Mouse (Mus musculus): ENCODE measurements at regions not wholly inside any gene's neighbourhood (a gene's known extent, or its start where the extent isn't known, plus 50 kb on each side); places are given as distances from the start of the nearest gene placed in this dataset.
A peak's percentile ranks its signal among the peaks of the same experiment; 100 is the strongest.
"Not testable (repeated sequence)": the region's sequence is repeated elsewhere in the genome, so short reads cannot be mapped to it uniquely, and the experiment has no call there.

DNA sequence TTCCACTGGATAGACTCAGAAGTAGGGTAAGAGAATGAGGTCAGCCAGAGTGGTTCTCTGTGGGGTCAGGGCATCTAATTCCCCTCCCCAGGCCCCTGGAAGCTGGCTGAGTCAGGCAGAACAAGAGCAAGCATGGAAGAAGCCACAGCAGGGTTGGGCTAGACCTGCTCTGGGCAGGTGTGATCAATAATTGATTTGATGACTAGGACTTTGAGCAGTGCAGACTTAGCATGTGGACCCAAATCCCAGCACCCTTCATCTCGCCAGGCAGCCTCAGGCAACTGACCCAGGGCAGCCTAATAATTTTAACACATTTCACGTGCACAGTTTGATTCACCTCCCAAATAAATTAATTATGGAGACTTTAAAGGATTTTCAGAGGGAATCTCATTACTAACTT, 67.2 kb downstream of the Qdpr start:
- ATAC-seq (replicated peaks in 1 of 2; ENCODE audit: insufficient read depth in 1 of 2, low FRiP score in 2 of 2, low TSS enrichment in 1 of 2, low read depth in 1 of 2, poor library complexity in 2 of 2, severe bottlenecking in 2 of 2), result no peak

DNA sequence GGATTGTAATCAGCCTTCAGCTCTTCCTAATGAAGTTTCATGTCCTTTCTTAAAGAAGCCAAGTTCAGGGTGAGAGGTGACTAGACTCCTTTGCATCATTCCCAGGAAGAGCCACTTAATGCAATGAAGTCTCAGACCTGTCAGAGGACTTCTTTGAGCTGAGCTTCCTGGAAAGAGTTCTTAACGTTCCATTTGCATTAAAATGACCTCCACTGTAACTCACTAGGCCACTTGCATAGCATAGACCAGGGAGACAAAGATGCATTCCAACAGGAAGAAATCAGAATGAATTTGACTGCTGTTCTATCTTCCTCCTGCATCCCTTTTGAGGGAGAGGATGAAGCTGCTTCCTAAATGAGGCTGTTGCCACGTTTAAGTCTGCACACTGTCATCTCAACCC, 71.5 kb downstream of the Qdpr start:
- no peak for ATAC-seq (replicated peaks in 1 of 2; ENCODE audit: insufficient read depth in 1 of 2, low FRiP score in 2 of 2, low TSS enrichment in 1 of 2, low read depth in 1 of 2, poor library complexity in 2 of 2, severe bottlenecking in 2 of 2)

DNA sequence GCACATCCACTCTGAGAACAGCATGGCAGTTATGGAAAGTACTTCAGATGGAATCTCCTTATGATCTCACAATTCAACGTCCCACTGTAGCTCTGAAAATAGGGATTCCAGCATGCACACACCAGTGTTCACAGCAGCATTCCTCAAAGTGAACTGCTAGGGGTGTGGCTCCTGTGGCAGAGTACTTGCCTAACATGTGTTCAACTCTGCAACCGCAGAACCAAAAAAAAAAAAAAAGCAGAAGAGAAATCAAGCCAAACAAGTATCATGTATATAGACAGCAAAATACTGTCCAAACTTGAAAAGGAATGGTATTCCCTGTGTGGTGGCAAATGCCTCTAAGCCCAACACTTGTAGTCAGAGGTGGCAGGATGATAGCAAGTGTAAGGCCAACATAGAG, 77.0 kb downstream of the Qdpr start:
- ATAC-seq (replicated peaks in 1 of 2; ENCODE audit: insufficient read depth in 1 of 2, low FRiP score in 2 of 2, low TSS enrichment in 1 of 2, low read depth in 1 of 2, poor library complexity in 2 of 2, severe bottlenecking in 2 of 2), result peak; percentile 42 to 56; a peak in 3 of 4 replicates

DNA sequence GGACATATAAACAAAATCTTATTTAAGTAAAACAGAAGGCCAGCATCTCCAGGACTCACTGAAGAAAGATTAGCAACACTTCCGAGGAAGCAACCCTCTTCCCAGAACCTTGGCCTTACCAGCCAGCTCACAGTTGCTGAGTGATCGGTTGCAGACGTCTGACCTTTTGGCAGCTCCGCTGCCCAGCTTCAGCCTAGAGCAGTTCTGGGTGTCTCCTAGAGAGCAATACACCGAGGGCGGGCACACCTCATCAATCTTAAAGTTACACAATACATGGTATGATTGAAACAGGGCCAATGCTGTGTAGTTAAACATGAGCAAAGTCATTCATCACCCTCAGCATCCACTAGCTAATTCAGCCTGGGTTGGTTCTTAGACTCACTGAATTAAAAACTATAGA, 81.6 kb downstream of the Qdpr start:
- no peak for ATAC-seq (replicated peaks in 1 of 2; ENCODE audit: insufficient read depth in 1 of 2, low FRiP score in 2 of 2, low TSS enrichment in 1 of 2, low read depth in 1 of 2, poor library complexity in 2 of 2, severe bottlenecking in 2 of 2)

DNA sequence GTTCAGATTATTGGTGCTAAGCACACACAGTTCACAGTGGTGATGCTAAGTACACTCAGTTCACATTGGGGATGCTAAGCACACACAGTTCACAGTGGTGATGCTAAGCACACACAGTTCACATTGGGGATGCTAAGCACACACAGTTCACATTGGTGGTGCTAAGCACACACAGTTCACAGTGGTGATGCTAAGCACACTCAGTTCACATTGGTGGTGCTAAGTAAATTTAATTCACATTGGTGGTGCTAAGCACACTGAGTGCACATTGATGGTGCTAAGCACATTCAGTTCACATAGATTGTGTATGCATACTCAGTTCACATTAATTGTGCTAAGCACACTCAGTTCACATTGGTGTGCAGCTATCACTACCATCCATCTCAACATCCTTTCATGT, 89.8 kb downstream of the Qdpr start:
- no peak for ATAC-seq (replicated peaks in 1 of 2; ENCODE audit: insufficient read depth in 1 of 2, low FRiP score in 2 of 2, low TSS enrichment in 1 of 2, low read depth in 1 of 2, poor library complexity in 2 of 2, severe bottlenecking in 2 of 2)

DNA sequence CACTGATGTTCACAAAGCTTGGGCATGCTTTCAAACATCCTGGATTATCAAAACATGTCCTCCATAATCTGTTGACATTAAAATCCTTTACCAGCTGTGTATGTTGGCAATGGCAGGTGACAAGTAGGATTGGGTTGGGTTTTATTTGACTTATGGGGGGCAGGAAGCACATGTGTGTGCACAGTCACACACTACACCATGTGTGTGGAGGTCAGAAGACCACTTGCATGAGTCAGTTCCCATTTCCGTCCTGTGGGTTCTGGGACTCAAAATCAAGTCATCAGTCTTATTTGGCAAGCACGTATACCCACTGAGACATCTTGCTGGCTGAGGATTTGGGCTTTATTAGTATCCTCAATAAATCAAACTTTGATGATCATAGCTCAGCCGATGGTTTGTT, 109.6 kb downstream of the Qdpr start:
- peak; percentile 76 to 78 for ATAC-seq (replicated peaks in 1 of 2; ENCODE audit: insufficient read depth in 1 of 2, low FRiP score in 2 of 2, low TSS enrichment in 1 of 2, low read depth in 1 of 2, poor library complexity in 2 of 2, severe bottlenecking in 2 of 2)

DNA sequence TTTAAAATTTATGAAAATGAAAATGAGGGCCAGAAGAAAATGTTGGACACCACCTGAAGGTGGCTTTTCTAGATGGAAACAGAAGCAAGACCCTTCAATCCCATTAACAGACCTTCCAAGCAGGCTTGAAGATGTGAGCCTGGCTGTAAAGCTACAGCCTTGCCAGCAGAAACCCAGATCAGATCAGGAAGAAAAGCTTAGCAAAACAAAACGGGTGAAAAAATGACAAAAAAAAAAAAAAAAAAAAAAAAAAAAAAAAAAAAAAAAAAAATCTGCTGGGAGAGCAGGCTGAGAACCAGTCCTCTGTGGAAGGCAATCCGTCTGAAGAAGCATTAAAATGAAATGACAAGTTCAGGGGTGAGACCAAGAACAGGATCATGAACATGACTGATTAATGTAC, 113.2 kb downstream of the Qdpr start:
- ATAC-seq (replicated peaks in 1 of 2; ENCODE audit: insufficient read depth in 1 of 2, low FRiP score in 2 of 2, low TSS enrichment in 1 of 2, low read depth in 1 of 2, poor library complexity in 2 of 2, severe bottlenecking in 2 of 2), result no peak

DNA sequence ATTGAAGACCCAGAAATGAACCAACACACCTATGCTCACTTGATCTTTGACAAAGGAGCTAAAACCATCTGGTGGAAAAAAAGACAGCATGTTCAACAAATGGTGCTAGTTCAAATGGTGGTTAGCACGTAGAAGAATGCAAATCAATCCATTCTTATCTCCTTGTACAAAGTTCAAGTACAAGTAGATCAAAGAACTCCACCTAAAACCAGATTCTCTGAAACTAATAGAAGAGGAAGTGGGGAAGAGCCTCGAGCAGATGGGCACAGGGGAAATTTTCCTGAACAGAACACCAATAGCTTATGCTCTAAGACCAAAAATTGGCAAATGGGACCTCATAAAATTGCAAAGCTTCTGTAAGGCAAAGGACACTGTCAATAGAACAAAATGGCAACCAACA, 125.6 kb downstream of the Qdpr start:
- not testable (repeated sequence) for ATAC-seq (replicated peaks in 1 of 2; ENCODE audit: insufficient read depth in 1 of 2, low FRiP score in 2 of 2, low TSS enrichment in 1 of 2, low read depth in 1 of 2, poor library complexity in 2 of 2, severe bottlenecking in 2 of 2)

DNA sequence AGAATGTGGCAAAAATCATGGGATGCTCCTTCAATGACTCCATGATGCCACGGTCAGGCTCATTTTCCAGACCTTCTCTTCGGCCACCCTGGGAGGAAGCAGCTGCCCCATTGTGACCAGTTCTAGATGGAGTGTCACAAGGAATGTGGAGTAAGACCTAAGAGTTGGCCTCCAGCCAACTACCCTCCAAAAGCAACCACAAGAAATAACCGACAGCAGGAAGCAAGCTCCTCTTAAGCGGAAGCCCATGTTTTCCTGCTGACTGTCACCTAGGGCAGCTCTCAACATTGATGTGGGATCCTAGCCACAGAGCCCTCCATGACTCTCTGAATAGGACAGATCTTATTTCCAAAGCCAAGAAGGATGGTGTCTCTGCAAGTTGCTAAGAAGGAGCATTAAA, 126.5 kb downstream of the Qdpr start:
- ATAC-seq (replicated peaks in 1 of 2; ENCODE audit: insufficient read depth in 1 of 2, low FRiP score in 2 of 2, low TSS enrichment in 1 of 2, low read depth in 1 of 2, poor library complexity in 2 of 2, severe bottlenecking in 2 of 2), result peak; percentile 99 to 100

DNA sequence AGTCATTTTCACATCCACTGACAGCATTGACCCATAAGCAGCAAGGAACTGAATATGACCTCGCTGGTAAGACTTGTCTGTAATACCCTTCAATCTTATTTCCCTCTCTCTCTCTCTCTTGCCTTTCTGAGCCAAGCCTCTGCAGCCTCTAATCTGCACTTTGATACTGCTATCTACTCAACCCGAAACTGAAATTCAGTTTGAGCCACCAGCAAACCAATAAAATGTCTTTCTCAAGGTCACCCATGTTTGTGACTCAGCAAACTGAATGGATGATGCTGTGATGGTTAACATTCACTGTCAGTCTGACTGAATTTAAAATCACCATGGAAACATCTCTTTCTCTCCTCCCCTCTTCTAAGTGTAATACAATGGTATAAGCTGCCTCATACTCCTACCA, 132.0 kb downstream of the Qdpr start:
- ATAC-seq (replicated peaks in 1 of 2; ENCODE audit: insufficient read depth in 1 of 2, low FRiP score in 2 of 2, low TSS enrichment in 1 of 2, low read depth in 1 of 2, poor library complexity in 2 of 2, severe bottlenecking in 2 of 2), result 0 out of 4 replicates have a peak, but pooled peaks of 1 of the 2 experiments have one; percentile 17

DNA sequence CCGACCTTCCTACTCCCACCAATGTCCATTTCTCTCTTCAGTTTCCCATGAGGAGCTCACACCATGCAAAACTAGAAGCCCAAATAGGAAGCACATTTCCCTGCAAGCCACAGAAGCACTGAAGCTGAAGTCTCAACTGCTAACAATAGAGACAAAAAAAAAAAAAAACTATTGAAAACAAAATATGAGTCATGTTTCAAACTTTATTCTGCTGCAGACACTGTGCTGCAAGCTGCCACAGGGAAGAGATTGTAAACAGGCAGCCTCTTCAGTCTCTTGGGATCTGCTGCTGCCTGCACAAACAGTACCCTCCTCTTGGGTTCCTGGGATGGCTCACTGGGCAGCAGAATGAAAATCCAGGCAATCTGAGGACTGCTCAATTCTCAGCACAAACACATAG, 148.9 kb downstream of the Qdpr start:
- ATAC-seq (replicated peaks in 1 of 2; ENCODE audit: insufficient read depth in 1 of 2, low FRiP score in 2 of 2, low TSS enrichment in 1 of 2, low read depth in 1 of 2, poor library complexity in 2 of 2, severe bottlenecking in 2 of 2), result no peak

DNA sequence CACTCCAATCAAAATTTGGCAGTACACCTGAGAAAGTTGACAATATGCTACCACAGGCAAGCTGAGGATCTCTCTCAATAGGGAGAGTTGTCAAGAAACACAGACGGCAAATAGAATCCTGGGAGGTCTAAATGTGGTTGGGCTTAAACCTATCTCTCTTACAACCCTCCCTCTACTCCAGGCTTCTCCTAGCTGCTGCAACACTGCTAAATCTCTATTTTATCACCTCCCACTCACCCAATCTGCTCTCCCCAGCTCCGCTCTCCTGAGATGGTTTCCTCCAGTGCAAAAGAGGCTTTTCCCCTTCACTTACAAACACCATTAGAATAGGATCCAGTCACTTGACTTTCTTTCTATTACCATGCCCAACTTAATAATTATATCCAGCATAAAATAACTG, 151.2 kb downstream of the Qdpr start:
- ATAC-seq (replicated peaks in 1 of 2; ENCODE audit: insufficient read depth in 1 of 2, low FRiP score in 2 of 2, low TSS enrichment in 1 of 2, low read depth in 1 of 2, poor library complexity in 2 of 2, severe bottlenecking in 2 of 2), result no peak

DNA sequence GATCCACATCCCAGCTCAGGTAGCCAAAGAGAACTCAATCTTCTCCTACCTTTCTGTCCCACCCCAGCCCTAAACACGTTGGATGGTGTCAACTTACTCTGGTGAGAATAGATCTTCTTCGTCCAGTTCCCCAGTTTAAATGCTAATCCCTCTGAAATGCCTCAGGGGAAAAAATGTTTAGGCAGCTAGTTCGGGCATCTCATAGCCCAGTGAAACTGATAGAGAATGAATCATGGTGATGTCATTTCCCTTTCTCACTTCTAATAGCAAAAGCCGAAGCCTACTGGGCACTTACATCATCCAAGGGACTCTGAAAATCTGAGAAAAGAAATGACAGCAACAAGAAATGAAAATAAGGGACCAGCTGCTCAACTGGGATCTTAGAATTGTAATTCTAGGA, 154.9 kb downstream of the Qdpr start:
- ATAC-seq (replicated peaks in 1 of 2; ENCODE audit: insufficient read depth in 1 of 2, low FRiP score in 2 of 2, low TSS enrichment in 1 of 2, low read depth in 1 of 2, poor library complexity in 2 of 2, severe bottlenecking in 2 of 2), result no peak

DNA sequence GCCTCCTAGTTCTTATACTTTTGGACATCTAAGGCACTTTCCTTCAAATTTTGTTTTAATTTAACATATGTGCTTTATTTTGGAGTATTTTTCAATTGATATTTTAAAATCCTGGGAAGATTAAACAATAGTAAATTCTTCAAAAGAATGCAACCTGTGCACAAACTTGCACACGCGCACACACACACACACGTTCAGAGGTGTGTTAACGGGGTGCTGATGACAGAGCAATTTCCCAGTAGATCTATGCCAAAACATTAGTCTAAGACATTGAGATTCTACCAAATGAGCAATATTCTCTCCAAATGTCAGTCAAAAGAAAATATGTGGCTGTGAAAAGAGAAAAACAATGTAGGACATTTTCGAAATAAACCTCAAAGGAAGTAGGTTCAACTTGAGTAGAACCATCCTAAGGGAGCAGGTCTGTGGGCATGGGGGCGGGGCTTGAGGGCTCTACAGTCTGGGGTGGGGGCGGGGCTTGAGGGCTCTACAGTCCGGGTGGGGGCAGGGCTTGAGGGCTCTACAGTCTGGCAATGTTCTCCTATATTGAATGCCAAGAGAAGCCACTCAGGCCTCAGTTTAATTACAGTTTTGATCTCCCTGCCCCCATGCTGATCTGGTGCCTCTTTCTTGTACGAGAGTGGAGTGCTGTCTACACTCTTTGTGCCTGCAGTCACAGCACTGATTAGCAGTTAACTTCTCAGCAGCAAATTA, 157.0 kb downstream of the Qdpr start:
- peak in 1 of 2 experiments; percentile 40; a peak in 1 of 4 replicates for ATAC-seq (replicated peaks in 1 of 2; ENCODE audit: insufficient read depth in 1 of 2, low FRiP score in 2 of 2, low TSS enrichment in 1 of 2, low read depth in 1 of 2, poor library complexity in 2 of 2, severe bottlenecking in 2 of 2)

DNA sequence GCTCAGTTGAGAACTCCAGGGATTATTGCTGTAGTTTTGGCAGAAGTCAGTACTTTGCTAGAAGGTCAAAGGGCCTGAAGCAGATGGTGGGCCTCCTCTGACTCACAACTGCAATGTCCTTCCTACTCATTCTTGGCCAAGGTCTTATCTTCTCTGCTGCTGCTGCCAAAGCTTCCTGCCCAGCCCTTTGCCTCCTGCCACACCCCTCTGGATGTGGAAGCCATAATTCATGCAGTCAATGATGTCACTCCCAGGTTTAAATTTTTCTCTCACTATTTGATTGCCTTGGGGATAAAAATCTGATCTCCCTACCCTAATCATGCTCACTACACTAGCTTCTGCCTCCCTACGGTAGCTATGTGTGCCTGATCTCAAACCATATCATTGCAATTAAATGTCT, 157.7 kb downstream of the Qdpr start:
- peak; percentile 88 to 97 for ATAC-seq (replicated peaks in 1 of 2; ENCODE audit: insufficient read depth in 1 of 2, low FRiP score in 2 of 2, low TSS enrichment in 1 of 2, low read depth in 1 of 2, poor library complexity in 2 of 2, severe bottlenecking in 2 of 2)

DNA sequence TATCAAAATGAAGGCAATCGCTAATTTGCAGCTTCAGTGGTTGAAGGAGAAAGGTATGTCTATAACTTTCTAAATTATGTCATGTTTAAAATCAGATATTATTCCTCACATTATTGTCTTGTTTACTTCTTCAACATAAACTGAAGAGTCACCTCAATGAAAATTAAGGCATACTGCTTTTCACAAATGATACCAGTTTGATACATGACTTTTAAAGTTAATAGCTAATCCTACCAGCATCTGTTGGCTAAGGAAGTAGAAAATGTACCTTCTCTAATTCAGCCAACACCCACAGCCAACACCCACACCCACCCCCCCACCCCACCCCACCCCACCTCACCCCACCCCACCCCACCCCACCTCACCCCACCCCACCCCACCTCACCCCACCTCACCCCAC, 158.3 kb downstream of the Qdpr start:
- no peak for ATAC-seq (replicated peaks in 1 of 2; ENCODE audit: insufficient read depth in 1 of 2, low FRiP score in 2 of 2, low TSS enrichment in 1 of 2, low read depth in 1 of 2, poor library complexity in 2 of 2, severe bottlenecking in 2 of 2)

DNA sequence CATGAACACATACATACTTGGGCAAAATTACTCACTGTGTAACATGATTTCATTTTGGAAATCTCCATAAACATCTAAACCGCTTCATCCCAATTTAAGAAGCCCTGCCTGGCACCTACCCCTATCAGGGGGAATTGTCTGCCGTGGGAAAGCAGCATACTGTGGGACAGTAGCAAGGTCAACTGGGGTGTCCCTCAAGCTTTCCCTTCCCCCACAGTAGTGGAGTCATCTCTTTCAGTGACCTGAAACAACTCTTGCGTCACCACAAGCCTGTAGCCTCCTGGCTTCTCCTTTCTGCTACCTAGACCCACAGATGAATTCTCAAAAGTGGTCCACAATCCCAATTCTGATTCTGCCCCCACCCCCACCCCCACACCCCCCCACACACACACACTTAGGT, 158.8 kb downstream of the Qdpr start:
- no peak for ATAC-seq (replicated peaks in 1 of 2; ENCODE audit: insufficient read depth in 1 of 2, low FRiP score in 2 of 2, low TSS enrichment in 1 of 2, low read depth in 1 of 2, poor library complexity in 2 of 2, severe bottlenecking in 2 of 2)

DNA sequence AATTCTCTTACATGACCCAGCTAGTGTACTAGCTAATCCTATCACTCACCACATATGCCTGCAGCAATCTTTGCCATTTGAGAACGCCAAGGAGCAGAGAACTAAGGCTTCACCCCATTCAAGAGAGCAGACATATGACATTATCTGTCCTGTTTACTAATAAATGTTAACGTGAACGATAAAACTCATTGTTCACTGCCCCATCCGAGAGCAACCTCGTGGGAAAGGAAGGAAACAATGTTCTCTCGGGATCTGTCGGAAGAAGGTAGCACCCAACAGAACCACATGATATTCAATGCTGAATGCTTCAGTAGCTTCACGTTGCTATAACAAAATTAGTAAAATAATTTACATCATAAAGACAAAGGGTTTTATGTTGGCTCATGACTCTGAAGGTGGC, 163.6 kb downstream of the Qdpr start:
- ATAC-seq (replicated peaks in 1 of 2; ENCODE audit: insufficient read depth in 1 of 2, low FRiP score in 2 of 2, low TSS enrichment in 1 of 2, low read depth in 1 of 2, poor library complexity in 2 of 2, severe bottlenecking in 2 of 2), result no peak

DNA sequence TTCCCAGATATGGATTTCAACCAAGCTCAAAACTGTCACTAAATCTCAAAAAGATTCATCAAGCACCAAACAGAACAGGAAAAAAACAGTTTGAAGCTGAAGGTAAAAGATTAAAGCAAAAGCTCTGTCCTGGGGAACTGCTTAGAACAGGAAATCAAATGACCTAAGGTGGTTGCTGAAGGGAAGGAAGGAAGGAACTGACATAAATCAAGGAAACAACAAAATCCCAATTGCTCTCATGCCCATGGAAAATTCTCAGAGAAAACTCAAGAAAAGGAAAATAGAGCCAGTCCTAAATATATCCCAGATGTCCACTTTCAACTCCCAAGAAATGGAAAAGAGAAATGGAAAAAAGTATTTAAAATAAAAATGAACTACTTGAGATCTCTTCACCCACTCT, 165.4 kb downstream of the Qdpr start:
- ATAC-seq (replicated peaks in 1 of 2; ENCODE audit: insufficient read depth in 1 of 2, low FRiP score in 2 of 2, low TSS enrichment in 1 of 2, low read depth in 1 of 2, poor library complexity in 2 of 2, severe bottlenecking in 2 of 2), result 0 out of 4 replicates have a peak, but pooled peaks of 1 of the 2 experiments have one; percentile 27
